Mouse (Mus musculus) bone marrow, adult 2 months (tissue): ENCODE data around the gene 1700034J05Rik.

Experiments used
- CTCF ChIP-seq: fragments of 200-500 bp; IDR thresholded peaks from 2 replicates; pipeline ENCODE4 v1.5.1; 2011; ENCODE audit warnings: low read length, control low read depth; ENCODE audit not compliant: control insufficient read depth, insufficient read depth
- POLR2A ChIP-seq: fragments of 200-500 bp; IDR thresholded peaks from 2 replicates; pipeline ENCODE4 v1.6.1; 2011; ENCODE audit warnings: low read depth, mild to moderate bottlenecking, control low read depth, low read length, borderline replicate concordance; ENCODE audit not compliant: control insufficient read depth

GRCm38 (mm10) chr6:146950454-146950832 is 3.8 kb downstream of the 1700034J05Rik start:
- no peak for TF ChIP-seq CTCF
- no peak for TF ChIP-seq POLR2A
